Mouse (Mus musculus) megakaryocyte, embryonic 14.5 days (primary cell): ENCODE data around the gene Zdhhc22.

Source experiments
- FLI1 ChIP-seq: IDR thresholded peaks from 2 replicates; pipeline ENCODE4 v1.6.1; 2012; ENCODE audit warnings: low read length, inconsistent platforms, mixed read lengths
- GATA1 ChIP-seq: IDR thresholded peaks from 3 replicates; pipeline ENCODE4 v1.6.1; 2012; ENCODE audit warnings: mixed read lengths, low read length, inconsistent platforms, borderline replicate concordance

GRCm38 (mm10) chr12:86936587-86937343 is 53.5 kb downstream of the Zdhhc22 start:
- TF ChIP-seq GATA1 = no peak
- TF ChIP-seq FLI1 = no peak
